Mouse (Mus musculus) heart, embryonic 16.5 days (tissue): ENCODE data around the gene Lrguk. TPM values are rescaled to one million over a fixed set of nuclear protein-coding genes. Genes with fewer than 3 reads are reported as not detected.

ENCODE experiments used
- polyA plus RNA-seq: library from polyadenylated mRNA; unstranded; fragments of >200 nt; fragmentation: Nextera tagmentation; extraction: Ambion mirVana; gene quantifications from 2 replicates; pipeline ENCODE4 v1.2.1, GENCODE M21; 2015

The Lrguk gene
- polyA plus RNA-seq, 1 experiment from 2014 or later, result 0.35 TPM

Other genes with a start within 250 kb of the Lrguk start
- gene Slc35b4, start 147.7 kb downstream of the Lrguk start, polyA plus RNA-seq, result 34.2 and 36.0 TPM in 2 replicates